Mouse (Mus musculus): ENCODE measurements around the gene Tln1. TPM values are rescaled to one million over a fixed set of nuclear protein-coding genes. Genes with fewer than 3 reads are reported as not detected.
A peak's percentile ranks its signal among the peaks of the same experiment; 100 is the strongest.

Tln1 gene
- polyA plus RNA-seq, 1 experiment from 2014 or later: 57.8 TPM

GRCm38 (mm10) chr4:43567140-43567539 is 4.6 kb upstream of the Tln1 start:
- Histone ChIP-seq H3K4me3 (ENCODE audit: low read depth, low read length) (no peak overlapping the region), H3K9ac (replicated peaks; ENCODE audit: low read depth, low read length) (no peak overlapping the region), H3K9me3 (ENCODE audit: control insufficient read depth, low read length) (no peaks in the 10 kb centered on the region), H3K4me2 (ENCODE audit: low read depth, low read length) (no peak overlapping the region), H3K27ac (ENCODE audit: low read depth, low read length) (no peak overlapping the region), H3K27me3 (ENCODE audit: control insufficient read depth, insufficient read depth, low read length) (no peaks in the 10 kb centered on the region), H3K36me3 (ENCODE audit: control insufficient read depth, insufficient read depth, low read length) (peaks cover 57% of the 10 kb centered on the region), H3K4me1 (ENCODE audit: control insufficient read depth, insufficient read depth, low read length) (peaks cover 13% of the 10 kb centered on the region)
- no peak for ATAC-seq (ENCODE audit: low read depth)
- 92% methylated on average over 9 of the region's 9 CpGs for WGBS

GRCm38 (mm10) chr4:43564231-43564630 is 1.7 kb upstream of the Tln1 start:
- Histone ChIP-seq H3K4me2 (ENCODE audit: low read depth, low read length) (no peak overlapping the region), H3K4me1 (ENCODE audit: control insufficient read depth, insufficient read depth, low read length) (peaks cover 27% of the 10 kb centered on the region), H3K27ac (ENCODE audit: low read depth, low read length) (no peak overlapping the region), H3K36me3 (ENCODE audit: control insufficient read depth, insufficient read depth, low read length) (peaks cover 39% of the 10 kb centered on the region), H3K9me3 (ENCODE audit: control insufficient read depth, low read length) (no peaks in the 10 kb centered on the region), H3K4me3 (ENCODE audit: low read depth, low read length) (no peak overlapping the region; the same call in 1 of the 2 replicates), H3K27me3 (ENCODE audit: control insufficient read depth, insufficient read depth, low read length) (no peaks in the 10 kb centered on the region), H3K9ac (replicated peaks; ENCODE audit: low read depth, low read length) (no peak overlapping the region)
- no peak for ATAC-seq (ENCODE audit: low read depth)
- whole genome bisulfite sequencing: 46% methylated on average over 2 of the region's 2 CpGs

- Histone ChIP-seq H3K27me3 (ENCODE audit: control insufficient read depth, insufficient read depth, low read length) (no peaks in the 10 kb centered on the region), H3K4me3 (ENCODE audit: low read depth, low read length) (peak overlapping the region; percentile 63), H3K4me2 (ENCODE audit: low read depth, low read length) (peak overlapping the region; percentile 95), H3K9me3 (ENCODE audit: control insufficient read depth, low read length) (no peaks in the 10 kb centered on the region), H3K9ac (replicated peaks; ENCODE audit: low read depth, low read length) (no peak overlapping the region; the same call in 1 of the 2 replicates), H3K27ac (ENCODE audit: low read depth, low read length) (no peak overlapping the region), H3K36me3 (ENCODE audit: control insufficient read depth, insufficient read depth, low read length) (peaks cover 35% of the 10 kb centered on the region), H3K4me1 (ENCODE audit: control insufficient read depth, insufficient read depth, low read length) (peaks cover 32% of the 10 kb centered on the region)
- no peak for ATAC-seq (ENCODE audit: low read depth)
- 90% methylated on average over 4 of the region's 4 CpGs for WGBS
These were observed 1.0 kb upstream of the Tln1 start for GRCm38 (mm10) chr4:43563601-43563875.

- Histone ChIP-seq H3K9me3 (ENCODE audit: control insufficient read depth, low read length) (no peaks in the 10 kb centered on the region), H3K36me3 (ENCODE audit: control insufficient read depth, insufficient read depth, low read length) (peaks cover 29% of the 10 kb centered on the region), H3K4me3 (ENCODE audit: low read depth, low read length) (peak overlapping the region; percentile 63), H3K4me2 (ENCODE audit: low read depth, low read length) (peak overlapping the region; percentile 95), H3K4me1 (ENCODE audit: control insufficient read depth, insufficient read depth, low read length) (peaks cover 32% of the 10 kb centered on the region), H3K27ac (ENCODE audit: low read depth, low read length) (peak overlapping the region; percentile 95), H3K27me3 (ENCODE audit: control insufficient read depth, insufficient read depth, low read length) (no peaks in the 10 kb centered on the region), H3K9ac (replicated peaks; ENCODE audit: low read depth, low read length) (peak overlapping the region; percentile 71)
- no peak; the same call in 1 of the 2 replicates for ATAC-seq (ENCODE audit: low read depth)
- WGBS: 9% methylated on average over 22 of the region's 22 CpGs
These were observed 494 bp upstream of the Tln1 start for GRCm38 (mm10) chr4:43562769-43563600.

- peak overlapping the region; percentile 95 for H3K27ac ChIP-seq (ENCODE audit: low read depth, low read length)
- no peaks in the 10 kb centered on the region for H3K27me3 ChIP-seq (ENCODE audit: control insufficient read depth, insufficient read depth, low read length)
- 3% methylated on average over 16 of the region's 16 CpGs for WGBS
- ATAC-seq (ENCODE audit: low read depth): no peak; the same call in 1 of the 2 replicates
- H3K36me3 ChIP-seq (ENCODE audit: control insufficient read depth, insufficient read depth, low read length): peaks cover 15% of the 10 kb centered on the region
- peak overlapping the region; percentile 71 for H3K9ac ChIP-seq (replicated peaks; ENCODE audit: low read depth, low read length)
- H3K4me3 ChIP-seq (ENCODE audit: low read depth, low read length): peak overlapping the region; percentile 63
- peak overlapping the region; percentile 80 for H3K4me2 ChIP-seq (ENCODE audit: low read depth, low read length)
- H3K9me3 ChIP-seq (ENCODE audit: control insufficient read depth, low read length): no peaks in the 10 kb centered on the region
- H3K4me1 ChIP-seq (ENCODE audit: control insufficient read depth, insufficient read depth, low read length): peaks cover 32% of the 10 kb centered on the region
These were observed 975 bp downstream of the Tln1 start for GRCm38 (mm10) chr4:43561436-43561996.

GRCm38 (mm10) chr4:43560976-43561375 is 1.5 kb downstream of the Tln1 start:
- no peak overlapping the region for H3K27ac ChIP-seq (ENCODE audit: low read depth, low read length)
- H3K9ac ChIP-seq (replicated peaks; ENCODE audit: low read depth, low read length): peak overlapping the region; percentile 71; the same call in 1 of the 2 replicates
- no peak for ATAC-seq (ENCODE audit: low read depth)
- peak overlapping the region; percentile 80 for H3K4me2 ChIP-seq (ENCODE audit: low read depth, low read length)
- H3K27me3 ChIP-seq (ENCODE audit: control insufficient read depth, insufficient read depth, low read length): no peaks in the 10 kb centered on the region
- no peaks in the 10 kb centered on the region for H3K9me3 ChIP-seq (ENCODE audit: control insufficient read depth, low read length)
- H3K4me3 ChIP-seq (ENCODE audit: low read depth, low read length): peak overlapping the region; percentile 63
- peaks cover 32% of the 10 kb centered on the region for H3K4me1 ChIP-seq (ENCODE audit: control insufficient read depth, insufficient read depth, low read length)
- WGBS: 47% methylated on average over 2 of the region's 2 CpGs
- H3K36me3 ChIP-seq (ENCODE audit: control insufficient read depth, insufficient read depth, low read length): peaks cover 10% of the 10 kb centered on the region

GRCm38 (mm10) chr4:43560243-43560611 is 2.3 kb downstream of the Tln1 start:
- H3K4me1 ChIP-seq (ENCODE audit: control insufficient read depth, insufficient read depth, low read length): peaks cover 32% of the 10 kb centered on the region
- H3K4me3 ChIP-seq (ENCODE audit: low read depth, low read length): no peak overlapping the region
- peaks cover 14% of the 10 kb centered on the region for H3K36me3 ChIP-seq (ENCODE audit: control insufficient read depth, insufficient read depth, low read length)
- no peak overlapping the region for H3K9ac ChIP-seq (replicated peaks; ENCODE audit: low read depth, low read length)
- no peak for ATAC-seq (ENCODE audit: low read depth)
- no peaks in the 10 kb centered on the region for H3K9me3 ChIP-seq (ENCODE audit: control insufficient read depth, low read length)
- H3K4me2 ChIP-seq (ENCODE audit: low read depth, low read length): peak overlapping the region; percentile 0; the same call in 1 of the 2 replicates
- no peak overlapping the region for H3K27ac ChIP-seq (ENCODE audit: low read depth, low read length)
- 42% methylated on average over 6 of the region's 6 CpGs for WGBS
- H3K27me3 ChIP-seq (ENCODE audit: control insufficient read depth, insufficient read depth, low read length): no peaks in the 10 kb centered on the region

- Histone ChIP-seq H3K27ac (ENCODE audit: low read depth, low read length) (no peak overlapping the region), H3K4me2 (ENCODE audit: low read depth, low read length) (peak overlapping the region; percentile 0; the same call in 1 of the 2 replicates), H3K9ac (replicated peaks; ENCODE audit: low read depth, low read length) (no peak overlapping the region), H3K4me3 (ENCODE audit: low read depth, low read length) (no peak overlapping the region), H3K9me3 (ENCODE audit: control insufficient read depth, low read length) (no peaks in the 10 kb centered on the region), H3K27me3 (ENCODE audit: control insufficient read depth, insufficient read depth, low read length) (no peaks in the 10 kb centered on the region), H3K4me1 (ENCODE audit: control insufficient read depth, insufficient read depth, low read length) (peaks cover 32% of the 10 kb centered on the region), H3K36me3 (ENCODE audit: control insufficient read depth, insufficient read depth, low read length) (peaks cover 14% of the 10 kb centered on the region)
- no peak for ATAC-seq (ENCODE audit: low read depth)
- WGBS: 78% methylated on average over 13 of the region's 13 CpGs
These were observed 2.8 kb downstream of the Tln1 start for GRCm38 (mm10) chr4:43559519-43560242.
